Mouse (Mus musculus): ENCODE measurements around the gene Ppp1r3e.

- TF ChIP-seq CTCF (conservative IDR thresholded peaks at IDR 0.05; ENCODE audit: low read length) (no peak), NANOG (IDR thresholded peaks at IDR 0.05; ENCODE audit: borderline replicate concordance, low read length) (no peak)
These were observed 36.0 kb upstream of the Ppp1r3e start for GRCm38 (mm10) chr14:54913343-54913742.

Measured in E14TG2a.4 (cell line).